Mouse (Mus musculus): Measurements from ENCODE around the gene Gm17387.

DNA sequence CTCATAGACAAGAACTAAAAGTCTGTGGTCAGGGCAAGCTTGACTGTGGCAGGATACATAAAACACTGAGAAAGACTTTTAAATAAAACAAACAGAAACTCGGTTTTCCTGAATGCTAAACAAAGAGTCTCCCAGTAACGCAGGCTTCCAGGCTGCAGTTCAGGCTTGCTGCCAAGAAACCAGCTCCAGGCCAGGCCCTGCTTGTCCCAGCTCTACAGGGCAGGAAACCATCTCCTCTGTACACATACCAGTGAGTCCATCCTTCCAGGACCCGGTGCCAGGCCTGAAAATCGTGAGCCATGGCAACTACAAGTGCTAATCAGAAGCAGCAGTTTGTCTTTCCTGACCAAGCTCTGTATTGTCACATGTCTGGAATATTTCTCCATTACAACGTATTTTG is 12.7 kb downstream of the Gm17387 start:
- no peak for TF ChIP-seq POLR2A (IDR thresholded peaks at IDR 0.05; ENCODE audit: insufficient read depth, low read length)
- TF ChIP-seq CTCF (IDR thresholded peaks at IDR 0.05; ENCODE audit: low read depth, low read length) = no peak
